Mouse (Mus musculus) lung, postnatal 14 days (tissue): Measurements from ENCODE around the gene Depp1.

ENCODE experiments used
- DNase-seq: peaks from one replicate; pipeline ENCODE4 v3.0.0; 2021

Depp1 gene

DNA sequence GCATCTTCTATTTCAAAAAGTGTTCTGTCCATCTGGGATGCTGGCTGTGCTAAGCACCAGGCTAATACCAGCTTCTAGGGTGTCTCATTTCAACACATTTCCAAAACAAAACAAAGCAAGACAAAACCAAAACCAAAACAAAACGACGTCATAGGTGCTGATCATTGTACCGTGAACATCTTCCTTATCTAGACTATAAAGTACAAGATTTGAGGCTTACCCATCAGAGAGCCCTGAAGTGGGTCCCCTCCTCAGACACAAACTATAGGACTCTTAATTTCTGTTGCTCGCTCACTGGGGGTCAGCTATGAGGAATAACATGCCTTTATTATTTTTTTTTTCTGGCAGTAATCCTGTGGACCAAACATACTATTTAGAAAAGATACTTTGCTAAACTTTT, 43.2 kb downstream of the Depp1 start:
- no peak for DNase-seq

DNA sequence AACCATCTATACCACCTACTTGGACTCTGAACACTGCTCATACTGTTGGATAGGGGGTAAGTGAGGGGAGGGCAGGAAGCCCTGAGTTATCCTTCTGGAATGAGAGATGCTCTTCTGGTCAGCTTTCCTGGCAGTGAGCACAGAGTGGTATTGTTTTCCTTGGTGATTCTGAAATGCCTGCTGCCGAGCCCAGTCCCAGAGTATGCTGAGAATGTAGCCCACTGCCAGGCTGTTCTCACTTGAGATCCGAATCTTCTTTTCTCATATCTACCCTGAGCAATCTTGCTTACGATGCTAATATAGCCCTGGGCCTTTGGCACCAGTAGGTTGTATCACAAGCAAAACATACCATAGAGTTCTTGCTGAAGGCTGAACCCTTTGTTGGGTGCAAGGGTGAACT, 43.9 kb downstream of the Depp1 start:
- no peak for DNase-seq

DNA sequence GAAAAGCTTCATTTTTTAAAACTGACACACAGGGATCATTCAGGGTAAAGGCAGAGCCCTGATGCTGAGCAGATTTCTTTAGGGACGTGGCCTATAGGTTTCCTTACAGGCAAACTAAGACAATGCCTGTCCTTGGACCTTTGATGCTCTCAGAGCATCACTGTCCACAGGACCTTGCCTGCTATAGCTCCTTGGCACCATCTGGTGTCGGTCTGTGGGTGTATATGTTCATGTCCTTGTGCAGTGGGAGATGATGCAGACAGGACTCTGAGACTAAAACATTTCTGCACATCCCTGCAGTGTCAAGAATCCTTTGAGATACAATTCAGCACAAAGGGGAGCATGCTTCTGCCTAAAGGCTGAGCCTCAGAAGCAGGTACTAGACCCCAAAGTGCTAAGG, 47.0 kb downstream of the Depp1 start:
- DNase-seq = peak; percentile 23

DNA sequence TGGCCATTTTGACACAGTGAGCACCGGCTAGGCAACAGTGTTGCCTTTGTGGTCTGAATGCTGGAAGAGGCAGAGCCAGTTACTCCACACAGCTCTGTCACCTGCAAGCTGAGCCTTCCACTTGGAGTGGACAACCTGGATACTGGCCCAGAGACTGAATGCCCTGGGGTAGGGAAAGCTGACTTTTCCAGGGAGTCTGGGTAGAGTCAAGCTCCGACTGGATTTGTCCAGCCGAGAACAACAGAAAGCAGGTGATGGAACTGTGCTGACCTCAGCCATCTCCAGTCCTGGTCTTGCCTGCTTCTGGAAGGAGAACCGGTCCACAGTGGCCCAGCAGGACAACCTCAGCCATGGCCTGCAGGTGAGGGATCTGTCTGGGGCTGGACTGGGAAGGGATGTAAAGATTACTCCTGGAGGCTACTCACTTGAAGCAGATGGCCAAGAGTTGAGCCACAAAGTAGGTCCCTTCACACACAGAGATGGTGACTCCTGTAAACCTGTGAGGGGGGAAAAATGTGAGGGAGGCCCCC, 47.6 kb downstream of the Depp1 start:
- no peak for DNase-seq

DNA sequence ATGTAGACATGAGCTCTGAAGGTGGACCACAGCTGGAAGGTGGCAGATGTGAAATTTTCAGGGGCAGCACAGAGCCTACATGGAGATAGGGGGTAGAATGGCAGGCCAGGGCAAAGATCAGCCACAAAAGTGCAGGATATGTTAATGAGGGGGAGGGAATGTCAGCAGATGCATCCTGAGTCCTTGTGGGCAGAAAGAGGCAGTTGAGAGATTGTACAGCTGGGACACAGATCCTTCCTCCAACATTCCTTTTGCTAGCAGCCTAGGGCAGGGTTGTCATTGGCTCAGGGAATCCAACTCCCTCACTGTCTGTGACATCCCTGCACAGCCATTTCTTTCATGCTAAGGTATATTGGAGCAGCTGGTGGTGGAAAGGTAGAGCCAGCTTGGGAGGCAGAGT, 50.4 kb downstream of the Depp1 start:
- DNase-seq = no peak
